Mouse (Mus musculus): ENCODE data around the gene C130026I21Rik.
"Not testable (repeated sequence)": the region's sequence is repeated elsewhere in the genome, so short reads cannot be mapped to it uniquely, and the experiment has no call there.

Gene C130026I21Rik

GRCm38 (mm10) chr1:85033616-85034015, 236.8 kb downstream of the C130026I21Rik start:
- DNase-seq (ENCODE audit: low spot score in 2 of 2) = not testable (repeated sequence)

- not testable (repeated sequence) for DNase-seq (ENCODE audit: low spot score in 2 of 2)
Observed at GRCm38 (mm10) chr1:85030211-85030610, 240.2 kb downstream of the C130026I21Rik start.

- DNase-seq (ENCODE audit: low spot score in 2 of 2) = not testable (repeated sequence)
Observed at GRCm38 (mm10) chr1:85011933-85012332, 258.4 kb downstream of the C130026I21Rik start.

GRCm38 (mm10) chr1:85010947-85011346, 259.4 kb downstream of the C130026I21Rik start:
- DNase-seq (ENCODE audit: low spot score in 2 of 2) = not testable (repeated sequence)

GRCm38 (mm10) chr1:85007737-85008136, 262.6 kb downstream of the C130026I21Rik start:
- DNase-seq (ENCODE audit: low spot score in 2 of 2) = not testable (repeated sequence)

- not testable (repeated sequence) for DNase-seq (ENCODE audit: low spot score in 2 of 2)
Observed at GRCm38 (mm10) chr1:84999241-84999640, 271.1 kb downstream of the C130026I21Rik start.

GRCm38 (mm10) chr1:84996305-84996704, 274.1 kb downstream of the C130026I21Rik start:
- DNase-seq (ENCODE audit: low spot score in 2 of 2) = not testable (repeated sequence)

- not testable (repeated sequence) for DNase-seq (ENCODE audit: low spot score in 2 of 2)
Observed at GRCm38 (mm10) chr1:84994461-84994860, 275.9 kb downstream of the C130026I21Rik start.

- DNase-seq (ENCODE audit: low spot score in 2 of 2) = not testable (repeated sequence)
Observed at GRCm38 (mm10) chr1:84993688-84994319, 276.6 kb downstream of the C130026I21Rik start.

- DNase-seq (ENCODE audit: low spot score in 2 of 2) = not testable (repeated sequence)
Observed at GRCm38 (mm10) chr1:84993235-84993634, 277.1 kb downstream of the C130026I21Rik start.

- not testable (repeated sequence) for DNase-seq (ENCODE audit: low spot score in 2 of 2)
Observed at GRCm38 (mm10) chr1:84992827-84993226, 277.5 kb downstream of the C130026I21Rik start.

- DNase-seq (ENCODE audit: low spot score in 2 of 2) = not testable (repeated sequence)
Observed at GRCm38 (mm10) chr1:84989044-84989443, 281.3 kb downstream of the C130026I21Rik start.

- DNase-seq (ENCODE audit: low spot score in 2 of 2) = not testable (repeated sequence)
Observed at GRCm38 (mm10) chr1:84987729-84988128, 282.6 kb downstream of the C130026I21Rik start.

GRCm38 (mm10) chr1:84961779-84962178, 308.6 kb downstream of the C130026I21Rik start:
- not testable (repeated sequence) for DNase-seq (ENCODE audit: low spot score in 2 of 2)

GRCm38 (mm10) chr1:84957713-84958112, 312.7 kb downstream of the C130026I21Rik start:
- not testable (repeated sequence) for DNase-seq (ENCODE audit: low spot score in 2 of 2)

- not testable (repeated sequence) for DNase-seq (ENCODE audit: low spot score in 2 of 2)
Observed at GRCm38 (mm10) chr1:84956771-84957170, 313.6 kb downstream of the C130026I21Rik start.

- DNase-seq (ENCODE audit: low spot score in 2 of 2) = no peak
Observed at GRCm38 (mm10) chr1:84952456-84953181, 317.7 kb downstream of the C130026I21Rik start.

- DNase-seq (ENCODE audit: low spot score in 2 of 2) = no peak
Observed at GRCm38 (mm10) chr1:84951566-84951965, 318.8 kb downstream of the C130026I21Rik start.

- no peak for DNase-seq (ENCODE audit: low spot score in 2 of 2)
Observed at GRCm38 (mm10) chr1:84947390-84947789, 323.0 kb downstream of the C130026I21Rik start.

GRCm38 (mm10) chr1:84945950-84946349, 324.4 kb downstream of the C130026I21Rik start:
- DNase-seq (ENCODE audit: low spot score in 2 of 2) = peak; percentile 15 to 30

- DNase-seq (ENCODE audit: low spot score in 2 of 2) = no peak
Observed at GRCm38 (mm10) chr1:84943549-84943948, 326.8 kb downstream of the C130026I21Rik start.

Measured in heart, adult 9 months (tissue).